Mouse (Mus musculus): ENCODE results near the gene Hoxd3.

DNA sequence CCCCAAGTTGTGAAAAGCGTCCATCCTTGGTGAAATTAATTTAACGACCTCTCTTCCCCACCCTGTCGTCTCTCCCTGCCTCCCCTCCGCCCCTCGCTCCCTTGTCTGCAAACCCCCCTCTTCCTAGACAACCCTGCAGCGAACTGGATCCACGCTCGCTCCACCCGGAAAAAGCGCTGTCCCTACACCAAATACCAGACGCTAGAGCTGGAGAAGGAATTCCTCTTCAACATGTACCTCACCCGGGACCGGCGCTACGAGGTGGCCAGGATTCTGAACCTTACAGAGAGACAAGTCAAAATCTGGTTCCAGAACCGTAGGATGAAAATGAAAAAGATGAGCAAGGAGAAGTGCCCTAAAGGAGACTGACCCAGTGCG is 12.7 kb upstream of the Hoxd3 start:
- TF ChIP-seq CTCF (IDR thresholded peaks at IDR 0.05; ENCODE audit: borderline replicate concordance, control insufficient read depth, extremely low read depth, insufficient read depth, low read length, poor library complexity) (no peak), POLR2A (IDR thresholded peaks at IDR 0.05; ENCODE audit: control insufficient read depth, extremely low read depth, insufficient read depth, low read length, poor library complexity) (no peak)
